Mouse (Mus musculus): Measurements from ENCODE around the gene Gtf2a1l. TPM values are rescaled to one million over a fixed set of nuclear protein-coding genes. Genes with fewer than 3 reads are reported as not detected.

The Gtf2a1l gene
- polyA plus RNA-seq, 1 experiment: not detected

- TF ChIP-seq POLR2A (IDR thresholded peaks at IDR 0.05; ENCODE audit: low read depth, low read length): no peak
- no peak for TF ChIP-seq CTCF (IDR thresholded peaks at IDR 0.05; ENCODE audit: borderline replicate concordance, insufficient read depth, low read length)
- Histone ChIP-seq H3K27ac (ENCODE audit: insufficient read depth, low read length) (no peak overlapping the region), H3K4me1 (ENCODE audit: control insufficient read depth, insufficient read depth, low read length) (no peaks in the 10 kb centered on the region), H3K4me3 (ENCODE audit: insufficient read depth, low read length) (no peak overlapping the region)
Measured at GRCm38 (mm10) chr17:88758003-88758437, 89.6 kb downstream of the Gtf2a1l start.

- Histone ChIP-seq H3K27ac (ENCODE audit: insufficient read depth, low read length) (no peak overlapping the region), H3K4me3 (ENCODE audit: insufficient read depth, low read length) (no peak overlapping the region), H3K4me1 (ENCODE audit: control insufficient read depth, insufficient read depth, low read length) (no peaks in the 10 kb centered on the region; the same call in 1 of the 2 replicates)
- no peak for TF ChIP-seq CTCF (IDR thresholded peaks at IDR 0.05; ENCODE audit: borderline replicate concordance, insufficient read depth, low read length)
- TF ChIP-seq POLR2A (IDR thresholded peaks at IDR 0.05; ENCODE audit: low read depth, low read length): no peak
Measured at GRCm38 (mm10) chr17:88763396-88764135, 95.1 kb downstream of the Gtf2a1l start.

DNA sequence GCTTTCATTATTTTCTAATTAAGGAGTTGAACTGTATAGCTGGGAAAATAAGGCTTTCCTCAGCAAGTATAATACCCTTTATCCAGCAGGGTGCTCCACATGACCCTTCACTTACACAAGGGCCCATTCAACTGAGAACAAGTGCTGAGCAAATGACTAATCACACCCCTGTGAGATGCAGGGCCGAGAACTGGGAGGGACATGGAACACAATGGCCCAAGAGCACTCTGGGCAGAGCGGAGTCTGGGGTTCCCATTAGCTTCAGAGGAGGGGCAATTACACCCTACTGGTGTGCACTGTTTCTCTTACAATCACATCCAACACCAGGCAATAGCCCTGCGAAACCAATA is 95.7 kb downstream of the Gtf2a1l start:
- no peak for TF ChIP-seq CTCF (IDR thresholded peaks at IDR 0.05; ENCODE audit: borderline replicate concordance, insufficient read depth, low read length)
- no peak for TF ChIP-seq POLR2A (IDR thresholded peaks at IDR 0.05; ENCODE audit: low read depth, low read length)
- no peak overlapping the region for H3K4me3 ChIP-seq (ENCODE audit: insufficient read depth, low read length)
- H3K4me1 ChIP-seq (ENCODE audit: control insufficient read depth, insufficient read depth, low read length): no peaks in the 10 kb centered on the region; the same call in 1 of the 2 replicates
- H3K27ac ChIP-seq (ENCODE audit: insufficient read depth, low read length): no peak overlapping the region

Other genes with a start within 250 kb of the Gtf2a1l start
- 28.5 and 40.6 TPM in 2 replicates for gene Foxn2, start 227.9 kb upstream of the Gtf2a1l start, polyA plus RNA-seq (2011; ENCODE audit: insufficient read length, low read depth, missing spikeins)
- gene Ppp1r21, start 138.5 kb upstream of the Gtf2a1l start, polyA plus RNA-seq (2011; ENCODE audit: insufficient read length, low read depth, missing spikeins): 23.4 and 27.1 TPM in 2 replicates
- gene Ston1, start 71.0 kb upstream of the Gtf2a1l start, polyA plus RNA-seq (2011; ENCODE audit: insufficient read length, low read depth, missing spikeins): 88.3 and 103 TPM in 2 replicates
- gene Lhcgr, start 123.3 kb downstream of the Gtf2a1l start, polyA plus RNA-seq (2011; ENCODE audit: insufficient read length, low read depth, missing spikeins): not detected in 2 replicates